Mouse (Mus musculus): Measurements from ENCODE around the gene Amigo3. TPM values are rescaled to one million over a fixed set of nuclear protein-coding genes. Genes with fewer than 3 reads are reported as not detected.

Gene Amigo3
- polyA plus RNA-seq, 1 experiment: 3.2 TPM

GRCm38 (mm10) chr9:108032126-108032525 is 20.8 kb upstream of the Amigo3 start:
- no peak for TF ChIP-seq CTCF (IDR thresholded peaks at IDR 0.05; ENCODE audit: insufficient read depth, low read length)
- TF ChIP-seq POLR2A (IDR thresholded peaks at IDR 0.05; ENCODE audit: borderline replicate concordance, extremely low read depth, low read depth, low read length): no peak
- WGBS: 89% methylated on average over 5 of the region's 5 CpGs
- H3K4me1 ChIP-seq (ENCODE audit: control insufficient read depth, insufficient read depth, low read length): no peaks in the 10 kb centered on the region
- no peak overlapping the region for H3K4me3 ChIP-seq (replicated peaks; ENCODE audit: extremely low read depth, low read depth, low read length)
- DNase-seq: no peak

DNA sequence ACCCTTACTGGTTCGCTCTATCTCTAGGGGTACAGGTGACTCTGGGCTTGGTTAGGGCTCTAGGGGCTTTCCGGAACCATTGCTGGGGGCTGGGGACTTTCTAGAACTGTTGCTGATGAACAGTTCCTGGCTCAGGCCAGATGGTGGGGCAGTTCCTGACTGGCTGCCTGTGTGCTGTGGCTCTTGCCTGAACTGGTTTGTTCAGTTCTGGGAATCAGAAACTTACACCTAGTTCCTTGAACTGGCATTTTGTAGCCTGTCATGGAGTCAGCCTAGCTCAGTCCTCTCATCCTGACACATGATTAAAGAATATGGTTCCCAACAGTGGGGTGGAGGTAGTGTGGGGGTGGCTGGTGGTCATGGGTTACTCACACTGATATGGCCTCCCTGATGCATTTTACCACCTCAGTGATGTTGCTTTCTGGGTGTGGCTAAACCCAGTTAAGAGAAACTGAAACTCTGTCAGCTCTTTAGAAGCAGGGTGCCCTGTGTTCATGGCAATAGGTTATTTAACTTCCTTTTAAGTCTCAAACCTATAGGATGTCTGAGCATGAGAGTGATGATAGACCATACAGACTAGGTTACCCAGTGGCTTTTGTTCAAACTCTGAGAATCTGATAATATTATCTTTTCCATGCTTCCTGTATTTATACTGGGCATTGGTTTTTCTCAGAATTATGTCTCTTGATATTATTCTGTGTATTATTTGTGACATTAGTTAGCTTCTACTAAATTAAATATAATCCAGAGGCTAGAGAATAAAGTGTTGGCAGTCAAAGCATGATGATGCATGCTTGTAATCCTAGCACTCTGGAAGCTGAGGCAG is 17.4 kb upstream of the Amigo3 start:
- TF ChIP-seq POLR2A (IDR thresholded peaks at IDR 0.05; ENCODE audit: borderline replicate concordance, extremely low read depth, low read depth, low read length) (no peak), CTCF (IDR thresholded peaks at IDR 0.05; ENCODE audit: insufficient read depth, low read length) (peak; percentile 39; the same call in 1 of the 2 replicates)
- WGBS: 87% methylated on average over 2 of the region's 2 CpGs
- Histone ChIP-seq H3K4me3 (replicated peaks; ENCODE audit: extremely low read depth, low read depth, low read length) (no peak overlapping the region), H3K4me1 (ENCODE audit: control insufficient read depth, insufficient read depth, low read length) (no peaks in the 10 kb centered on the region)
- DNase-seq: no peak

DNA sequence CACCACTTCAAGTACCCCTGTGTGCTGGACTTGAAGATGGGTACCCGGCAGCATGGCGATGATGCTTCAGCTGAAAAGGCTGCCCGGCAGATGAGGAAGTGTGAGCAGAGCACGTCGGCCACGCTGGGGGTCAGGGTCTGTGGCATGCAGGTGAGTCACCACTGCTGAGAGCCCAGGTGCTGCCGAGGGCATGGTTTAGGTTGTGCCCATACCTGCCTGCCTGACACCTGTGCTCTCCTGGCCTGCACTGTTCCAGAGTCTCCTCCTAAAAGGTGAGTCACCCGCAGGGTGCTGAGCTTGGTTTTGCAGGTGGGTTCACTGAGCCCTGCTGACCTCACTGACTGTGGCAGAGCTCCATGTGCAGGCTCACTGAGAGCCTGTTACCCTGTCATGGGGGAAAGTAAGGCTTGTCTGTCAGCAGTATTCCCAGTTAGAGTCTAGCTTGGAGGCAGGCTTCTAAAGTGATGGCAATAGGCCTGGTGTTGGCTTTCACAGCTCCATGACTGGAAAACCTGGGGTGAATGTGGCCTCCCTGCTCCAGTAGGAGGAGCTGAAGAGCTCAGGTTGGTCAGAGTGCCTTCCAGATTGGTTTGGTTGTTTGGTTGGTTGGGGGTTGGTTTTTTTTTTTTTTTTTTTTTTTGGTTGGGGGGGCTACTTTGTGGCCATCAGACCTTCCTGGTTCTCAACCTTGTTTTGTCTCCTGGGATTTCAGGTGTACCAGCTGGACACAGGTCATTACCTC is 8.0 kb upstream of the Amigo3 start:
- H3K4me1 ChIP-seq (ENCODE audit: control insufficient read depth, insufficient read depth, low read length): peaks cover 3% of the 10 kb centered on the region; the same call in 1 of the 2 replicates
- no peak overlapping the region for H3K4me3 ChIP-seq (replicated peaks; ENCODE audit: extremely low read depth, low read depth, low read length)
- WGBS: 87% methylated on average over 8 of the region's 8 CpGs
- DNase-seq: no peak
- peak; percentile 18; the same call in 1 of the 2 replicates for TF ChIP-seq CTCF (IDR thresholded peaks at IDR 0.05; ENCODE audit: insufficient read depth, low read length)
- no peak for TF ChIP-seq POLR2A (IDR thresholded peaks at IDR 0.05; ENCODE audit: borderline replicate concordance, extremely low read depth, low read depth, low read length)

GRCm38 (mm10) chr9:108046582-108046981 is 6.4 kb upstream of the Amigo3 start:
- DNase-seq: no peak
- 87% methylated on average over 4 of the region's 4 CpGs for WGBS
- Histone ChIP-seq H3K4me1 (ENCODE audit: control insufficient read depth, insufficient read depth, low read length) (peaks cover 3% of the 10 kb centered on the region; the same call in 1 of the 2 replicates), H3K4me3 (replicated peaks; ENCODE audit: extremely low read depth, low read depth, low read length) (no peak overlapping the region)
- TF ChIP-seq POLR2A (IDR thresholded peaks at IDR 0.05; ENCODE audit: borderline replicate concordance, extremely low read depth, low read depth, low read length) (no peak), CTCF (IDR thresholded peaks at IDR 0.05; ENCODE audit: insufficient read depth, low read length) (no peak)

GRCm38 (mm10) chr9:108047601-108048565 is 5.1 kb upstream of the Amigo3 start:
- Histone ChIP-seq H3K4me1 (ENCODE audit: control insufficient read depth, insufficient read depth, low read length) (peaks cover 3% of the 10 kb centered on the region; the same call in 1 of the 2 replicates), H3K4me3 (replicated peaks; ENCODE audit: extremely low read depth, low read depth, low read length) (peak overlapping the region; percentile 55)
- WGBS: 43% methylated on average over 17 of the region's 17 CpGs
- TF ChIP-seq CTCF (IDR thresholded peaks at IDR 0.05; ENCODE audit: insufficient read depth, low read length): no peak
- TF ChIP-seq POLR2A (IDR thresholded peaks at IDR 0.05; ENCODE audit: borderline replicate concordance, extremely low read depth, low read depth, low read length): no peak
- no peak for DNase-seq

DNA sequence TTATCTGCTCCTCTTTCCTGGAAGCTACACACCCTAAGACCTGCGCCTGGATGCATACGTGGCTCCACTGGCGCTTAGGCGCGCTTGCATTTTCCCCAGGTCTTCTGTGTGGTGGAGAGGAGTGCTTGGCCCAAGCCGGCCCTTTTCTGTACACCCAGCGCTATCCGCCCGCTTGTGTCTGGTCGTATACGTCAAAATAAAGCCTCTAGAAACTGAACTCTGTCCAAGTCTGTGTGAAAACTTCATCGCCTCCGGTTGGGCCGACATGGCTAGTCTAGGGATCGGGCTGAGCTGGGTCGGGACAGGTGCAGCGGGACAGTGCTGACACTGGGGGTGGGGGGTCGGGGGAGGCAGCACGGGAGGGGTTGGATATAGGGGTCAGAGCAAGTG is 4.4 kb upstream of the Amigo3 start:
- no peak for DNase-seq
- peaks cover 8% of the 10 kb centered on the region for H3K4me1 ChIP-seq (ENCODE audit: control insufficient read depth, insufficient read depth, low read length)
- 1% methylated on average over 19 of the region's 19 CpGs for WGBS
- TF ChIP-seq POLR2A (IDR thresholded peaks at IDR 0.05; ENCODE audit: borderline replicate concordance, extremely low read depth, low read depth, low read length) (no peak), CTCF (IDR thresholded peaks at IDR 0.05; ENCODE audit: insufficient read depth, low read length) (no peak)
- peak overlapping the region; percentile 55 for H3K4me3 ChIP-seq (replicated peaks; ENCODE audit: extremely low read depth, low read depth, low read length)

GRCm38 (mm10) chr9:108049016-108049455 is 3.9 kb upstream of the Amigo3 start, which contains the start of gene Gmppb:
Gene Gmppb, plus strand, starts transcription at chr9:108049242.
- WGBS: under 1% methylated on average over 39 of the region's 39 CpGs
- Histone ChIP-seq H3K4me1 (ENCODE audit: control insufficient read depth, insufficient read depth, low read length) (peaks cover 9% of the 10 kb centered on the region), H3K4me3 (replicated peaks; ENCODE audit: extremely low read depth, low read depth, low read length) (peak within 1 kb of the TSS; percentile 99)
- no peak for TF ChIP-seq CTCF (IDR thresholded peaks at IDR 0.05; ENCODE audit: insufficient read depth, low read length)
- peak; percentile 86; the same call in 1 of the 2 replicates for TF ChIP-seq POLR2A (IDR thresholded peaks at IDR 0.05; ENCODE audit: borderline replicate concordance, extremely low read depth, low read depth, low read length)
- DNase-seq: peak; percentile 93

GRCm38 (mm10) chr9:108049561-108050251 is 3.3 kb upstream of the Amigo3 start:
- Histone ChIP-seq H3K4me3 (replicated peaks; ENCODE audit: extremely low read depth, low read depth, low read length) (peak overlapping the region; percentile 99), H3K4me1 (ENCODE audit: control insufficient read depth, insufficient read depth, low read length) (peaks cover 9% of the 10 kb centered on the region)
- no peak for TF ChIP-seq POLR2A (IDR thresholded peaks at IDR 0.05; ENCODE audit: borderline replicate concordance, extremely low read depth, low read depth, low read length)
- TF ChIP-seq CTCF (IDR thresholded peaks at IDR 0.05; ENCODE audit: insufficient read depth, low read length): no peak
- no peak for DNase-seq
- 36% methylated on average over 15 of the region's 15 CpGs for WGBS
